ENCODE assay signal across 8 mouse cellular contexts in the genomic region with DNA sequence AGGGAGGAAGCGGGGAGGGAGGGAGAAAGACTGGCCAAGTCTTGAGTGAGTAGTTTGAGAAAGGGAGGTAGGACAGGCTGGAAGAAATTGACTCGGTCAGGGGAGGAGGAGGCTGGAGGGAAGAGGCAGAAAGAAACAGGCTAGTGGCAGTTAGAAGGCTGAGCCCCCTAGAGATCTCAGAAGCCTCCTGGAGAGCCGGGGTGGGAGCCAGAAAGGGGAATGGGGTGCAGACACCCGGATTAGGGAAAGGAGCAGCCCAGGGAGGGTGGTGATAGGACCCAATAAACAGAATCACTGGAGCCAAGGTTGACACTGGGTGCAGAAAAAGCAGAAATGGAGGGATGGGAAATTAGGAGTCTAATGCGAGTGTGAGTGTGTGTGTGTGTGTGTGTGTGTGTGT. TPM values are rescaled to one million over a fixed set of nuclear protein-coding genes. Genes with fewer than 3 reads are reported as not detected.
DNase-seq lines count a peak whose midpoint lies in the region; ATAC-seq and TF ChIP-seq lines count a peak whose summit lies in the region.

No protein-coding gene starts in this region.

- H3K4me2 ChIP-seq in hindbrain, embryonic 12.5 days (replicated peaks), result peak overlapping the region; percentile 66; the same call in 1 of the 2 replicates
- H3K4me2 ChIP-seq in midbrain, embryonic 15.5 days, result peak overlapping the region; percentile 72

- ATAC-seq in hindbrain, embryonic 12.5 days (ENCODE audit: low FRiP score), result no peak
- ATAC-seq in midbrain, embryonic 15.5 days (replicated peaks), result no peak

- H3K9ac ChIP-seq in hindbrain, embryonic 12.5 days, result no peak overlapping the region
- H3K9ac ChIP-seq in midbrain, embryonic 15.5 days, result no peak overlapping the region

- H3K9me3 ChIP-seq in hindbrain, embryonic 12.5 days (replicated peaks), result no peaks in the 10 kb centered on the region
- H3K9me3 ChIP-seq in midbrain, embryonic 15.5 days, result no peaks in the 10 kb centered on the region

- no peak for TF ChIP-seq POLR2A in cerebellum, adult 2 months (IDR thresholded peaks at IDR 0.05; ENCODE audit: borderline replicate concordance, insufficient read depth, low read length)

- no peak overlapping the region for H3K27ac ChIP-seq in cerebellum, adult 2 months (ENCODE audit: insufficient read depth, low read length)
- peak overlapping the region; percentile 50; the same call in 1 of the 2 replicates for H3K27ac ChIP-seq in layer of hippocampus, adult 2 months
- H3K27ac ChIP-seq in hindbrain, embryonic 12.5 days, result no peak overlapping the region
- H3K27ac ChIP-seq in midbrain, embryonic 15.5 days, result no peak overlapping the region

- 52% methylated on average over 5 of the region's 5 CpGs for WGBS in cerebellum, adult 2 months
- WGBS in hindbrain, embryonic 12.5 days, result 23% methylated on average over 5 of the region's 5 CpGs
- WGBS in midbrain, embryonic 15.5 days, result 22% methylated on average over 5 of the region's 5 CpGs

- peak overlapping the region; percentile 59 for H3K4me3 ChIP-seq in cerebellum, adult 2 months (replicated peaks; ENCODE audit: insufficient read depth, low read depth, low read length)
- H3K4me3 ChIP-seq in layer of hippocampus, adult 2 months, result peak overlapping the region; percentile 58
- H3K4me3 ChIP-seq in hindbrain, embryonic 12.5 days, result no peak overlapping the region
- H3K4me3 ChIP-seq in midbrain, embryonic 15.5 days, result peak overlapping the region; percentile 41

- H3K27me3 ChIP-seq in cerebellum, adult 2 months (ENCODE audit: control insufficient read depth, insufficient read depth, low read length), result no peaks in the 10 kb centered on the region
- H3K27me3 ChIP-seq in hindbrain, embryonic 12.5 days, result peaks cover 64% of the 10 kb centered on the region
- peaks cover 47% of the 10 kb centered on the region for H3K27me3 ChIP-seq in midbrain, embryonic 15.5 days (replicated peaks)

- peaks cover 8% of the 10 kb centered on the region; the same call in 1 of the 2 replicates for H3K4me1 ChIP-seq in cerebellum, adult 2 months (ENCODE audit: control insufficient read depth, insufficient read depth, low read length)
- H3K4me1 ChIP-seq in hindbrain, embryonic 12.5 days, result peaks cover 21% of the 10 kb centered on the region
- H3K4me1 ChIP-seq in midbrain, embryonic 15.5 days, result peaks cover 27% of the 10 kb centered on the region

- no peak for TF ChIP-seq CTCF in cerebellum, adult 2 months (IDR thresholded peaks at IDR 0.05; ENCODE audit: borderline replicate concordance, insufficient read depth, low read depth, low read length)
- TF ChIP-seq CTCF in layer of hippocampus, adult 2 months (conservative IDR thresholded peaks at IDR 0.05), result no peak

- DNase-seq in cerebellum, adult 2 months, result peak in 1 of 2 experiments; percentile 10
- no peak for DNase-seq in cerebellum, postnatal 10 days
- no peak for DNase-seq in layer of hippocampus, adult 2 months (ENCODE audit: low spot score in 2 of 2)
- no peak for DNase-seq in layer of hippocampus, adult 9-11 months
- no peak for DNase-seq in ovary, postnatal 14 days (ENCODE audit: low spot score)
- no peak for DNase-seq in layer of hippocampus, adult 18-20 months (ENCODE audit: low spot score in 2 of 2)

- H3K36me3 ChIP-seq in hindbrain, embryonic 12.5 days, result peaks cover under 1% of the 10 kb centered on the region; the same call in 1 of the 2 replicates
- H3K36me3 ChIP-seq in midbrain, embryonic 15.5 days (replicated peaks), result peaks cover under 1% of the 10 kb centered on the region; the same call in 1 of the 2 replicates

RNA-seq across cellular contexts. Expression of a gene that starts 1.0 kb away (rescaled TPM):
- polyA plus RNA-seq in cerebellum, adult 2 months (2012; rRNA removed), result 5.6 and 6.5 TPM in 2 replicates
- total RNA-seq in layer of hippocampus, adult 2 months (2021), result 1 to 10 TPM; 5.2 to 5.3 TPM
- 1.4 and 1.5 TPM in 2 replicates for polyA plus RNA-seq in hindbrain, embryonic 12.5 days (2016; fragmentation: Nextera tagmentation; extraction: Ambion mirVana)
- 1.1 and 1.7 TPM in 2 replicates for polyA plus RNA-seq in midbrain, embryonic 15.5 days (2015; fragmentation: Nextera tagmentation; extraction: Ambion mirVana)
- 1 to 10 TPM; 3.0 to 4.6 TPM for total RNA-seq in layer of hippocampus, adult 18-20 months (2021)

RNA-seq across cellular contexts. Expression of a gene that starts 7.8 kb away (rescaled TPM):
- 196 and 206 TPM in 2 replicates for polyA plus RNA-seq in cerebellum, adult 2 months (2012; rRNA removed)
- total RNA-seq in layer of hippocampus, adult 2 months (2021), result 100 to 1,000 TPM; 132 to 139 TPM
- 131 and 137 TPM in 2 replicates for polyA plus RNA-seq in hindbrain, embryonic 12.5 days (2016; fragmentation: Nextera tagmentation; extraction: Ambion mirVana)
- polyA plus RNA-seq in midbrain, embryonic 15.5 days (2015; fragmentation: Nextera tagmentation; extraction: Ambion mirVana), result 163 and 172 TPM in 2 replicates
- total RNA-seq in layer of hippocampus, adult 18-20 months (2021), result 100 to 1,000 TPM; 140 to 145 TPM

RNA-seq across cellular contexts. Expression of a gene that starts 14.7 kb away (rescaled TPM):
- polyA plus RNA-seq in cerebellum, adult 2 months (2012; rRNA removed), result 37.5 and 40.6 TPM in 2 replicates
- total RNA-seq in layer of hippocampus, adult 2 months (2021), result 10 to 100 TPM; 30.6 to 34.5 TPM
- 70.7 and 77.0 TPM in 2 replicates for polyA plus RNA-seq in hindbrain, embryonic 12.5 days (2016; fragmentation: Nextera tagmentation; extraction: Ambion mirVana)
- 51.0 and 52.7 TPM in 2 replicates for polyA plus RNA-seq in midbrain, embryonic 15.5 days (2015; fragmentation: Nextera tagmentation; extraction: Ambion mirVana)
- 10 to 100 TPM; 31.3 to 37.2 TPM for total RNA-seq in layer of hippocampus, adult 18-20 months (2021)

RNA-seq across cellular contexts. Expression of a gene that starts 14.7 kb away (rescaled TPM):
- 6.7 and 7.8 TPM in 2 replicates for polyA plus RNA-seq in cerebellum, adult 2 months (2012; rRNA removed)
- 1 to 10 TPM; 6.2 to 7.3 TPM for total RNA-seq in layer of hippocampus, adult 2 months (2021)
- polyA plus RNA-seq in hindbrain, embryonic 12.5 days (2016; fragmentation: Nextera tagmentation; extraction: Ambion mirVana), result 5.0 and 6.6 TPM in 2 replicates
- polyA plus RNA-seq in midbrain, embryonic 15.5 days (2015; fragmentation: Nextera tagmentation; extraction: Ambion mirVana), result 4.7 and 4.9 TPM in 2 replicates
- total RNA-seq in layer of hippocampus, adult 18-20 months (2021), result 1 to 10 TPM; 5.6 to 7.2 TPM

RNA-seq across cellular contexts. Expression of a gene that starts 37.3 kb away (rescaled TPM):
- polyA plus RNA-seq in cerebellum, adult 2 months (2012; rRNA removed), result 0.29 TPM in 1 of 2 replicates, not detected in the other
- not detected for total RNA-seq in layer of hippocampus, adult 2 months (2021)
- polyA plus RNA-seq in hindbrain, embryonic 12.5 days (2016; fragmentation: Nextera tagmentation; extraction: Ambion mirVana), result 0.50 TPM in 1 of 2 replicates, not detected in the other
- polyA plus RNA-seq in midbrain, embryonic 15.5 days (2015; fragmentation: Nextera tagmentation; extraction: Ambion mirVana), result 0.40 and 0.68 TPM in 2 replicates
- total RNA-seq in layer of hippocampus, adult 18-20 months (2021), result not detected
